20 mouse cellular contexts compared by ENCODE assay signal in genomic region chr12:69945861-69946260, GRCm38 (mm10).
"Had no signal": no experiment of that assay in that cellular context is flagged by ENCODE, and none has a peak within 500 bp of the region (broad histone marks: within the 10 kb centered on the region; RNA-seq: fewer than 3 reads in every experiment).

No protein-coding gene starts in this region.

- H3K4me2 ChIP-seq: liver, embryonic 15.5 days; lung, embryonic 14.5 days; midbrain, embryonic 12.5 days; neural tube, embryonic 13.5 days; neural tube, embryonic 15.5 days; stomach, embryonic 15.5 days had no signal

- H3K27me3 ChIP-seq: liver, embryonic 15.5 days; midbrain, embryonic 12.5 days; neural tube, embryonic 13.5 days; neural tube, embryonic 15.5 days; stomach, embryonic 15.5 days had no signal

- ATAC-seq: midbrain, embryonic 16.5 days had no signal

- H3K4me3 ChIP-seq: liver, embryonic 15.5 days; midbrain, embryonic 10.5 days; midbrain, embryonic 12.5 days; myocyte; neural tube, embryonic 13.5 days; neural tube, embryonic 15.5 days; stomach, embryonic 15.5 days had no signal

- H3K27ac ChIP-seq: liver, embryonic 15.5 days; midbrain, embryonic 10.5 days; midbrain, embryonic 12.5 days; neural tube, embryonic 13.5 days; neural tube, embryonic 15.5 days; stomach, embryonic 15.5 days; stomach, postnatal 0 days had no signal

- H3K9me3 ChIP-seq: liver, embryonic 15.5 days; midbrain, embryonic 10.5 days; midbrain, embryonic 12.5 days; neural tube, embryonic 13.5 days; neural tube, embryonic 15.5 days; stomach, embryonic 15.5 days had no signal

- H3K4me1 ChIP-seq: liver, embryonic 15.5 days; midbrain, embryonic 10.5 days; midbrain, embryonic 12.5 days; neural tube, embryonic 13.5 days; neural tube, embryonic 15.5 days; stomach, embryonic 15.5 days had no signal

- H3K36me3 ChIP-seq: liver, embryonic 15.5 days; midbrain, embryonic 10.5 days; stomach, embryonic 15.5 days had no signal

- H3K9ac ChIP-seq: liver, embryonic 15.5 days; lung, embryonic 14.5 days; midbrain, embryonic 12.5 days; neural tube, embryonic 13.5 days; neural tube, embryonic 15.5 days; stomach, embryonic 15.5 days had no signal

- DNase-seq: lung, adult 18-20 months; lung, embryonic 14.5 days; lung, postnatal 10 days; lung, postnatal 4 days; midbrain, embryonic 14.5 days; retina, postnatal 1 day; right cerebral cortex, adult 18-20 months; right cerebral cortex, postnatal 14 days; thymus, adult 2 months; thymus, postnatal 25 days; thymus, postnatal 4 days had no signal
